Mouse (Mus musculus) neural tube, embryonic 12.5 days (tissue): ENCODE measurements at regions not wholly inside any gene's neighbourhood (a gene's known extent, or its start where the extent isn't known, plus 50 kb on each side); places are given as distances from the start of the nearest gene placed in this dataset.
A peak's percentile ranks its signal among the peaks of the same experiment; 100 is the strongest.

Experiments used
- ATAC-seq: fragments of 200-750 bp; cut with Nextera tagmentation; 2 replicates; pipeline ENCODE4 v1.8.0; 2017; ENCODE audit warnings: low read depth, mild to moderate bottlenecking, moderate TSS enrichment, moderate library complexity; ENCODE audit not compliant: low FRiP score
- H3K27ac ChIP-seq: fragments of 300-500 bp; sonication (generic); 2 replicates; pipeline ENCODE4 v1.5.1; 2016
- H3K27me3 ChIP-seq: fragments of 300-500 bp; sonication (generic); replicated peaks from 2 replicates; pipeline ENCODE4 v1.6.1; 2016; ENCODE audit warnings: mild to moderate bottlenecking
- H3K36me3 ChIP-seq: fragments of 300-500 bp; sonication (generic); 2 replicates; pipeline ENCODE4 v1.6.1; 2016; ENCODE audit warnings: mild to moderate bottlenecking
- H3K4me1 ChIP-seq: fragments of 300-500 bp; sonication (generic); 2 replicates; pipeline ENCODE4 v1.6.1; 2016
- H3K4me2 ChIP-seq: fragments of 300-500 bp; sonication (generic); replicated peaks from 2 replicates; pipeline ENCODE4 v1.6.1; 2016; ENCODE audit warnings: mild to moderate bottlenecking
- H3K4me3 ChIP-seq: fragments of 300-500 bp; sonication (generic); 2 replicates; pipeline ENCODE4 v1.5.1; 2016
- H3K9ac ChIP-seq: fragments of 300-500 bp; sonication (generic); 2 replicates; pipeline ENCODE4 v1.6.1; 2016; ENCODE audit warnings: mild to moderate bottlenecking
- H3K9me3 ChIP-seq: fragments of 300-500 bp; sonication (generic); 2 replicates; pipeline ENCODE4 v1.6.1; 2016; ENCODE audit warnings: mild to moderate bottlenecking
- WGBS: fragments of 180-500 bp; shearing (Covaris S2); methylation state at CpG from one replicate; pipeline ENCODE4 v1.1.7; 2016; 5-methylcytosine and 5-hydroxymethylcytosine counted together

DNA sequence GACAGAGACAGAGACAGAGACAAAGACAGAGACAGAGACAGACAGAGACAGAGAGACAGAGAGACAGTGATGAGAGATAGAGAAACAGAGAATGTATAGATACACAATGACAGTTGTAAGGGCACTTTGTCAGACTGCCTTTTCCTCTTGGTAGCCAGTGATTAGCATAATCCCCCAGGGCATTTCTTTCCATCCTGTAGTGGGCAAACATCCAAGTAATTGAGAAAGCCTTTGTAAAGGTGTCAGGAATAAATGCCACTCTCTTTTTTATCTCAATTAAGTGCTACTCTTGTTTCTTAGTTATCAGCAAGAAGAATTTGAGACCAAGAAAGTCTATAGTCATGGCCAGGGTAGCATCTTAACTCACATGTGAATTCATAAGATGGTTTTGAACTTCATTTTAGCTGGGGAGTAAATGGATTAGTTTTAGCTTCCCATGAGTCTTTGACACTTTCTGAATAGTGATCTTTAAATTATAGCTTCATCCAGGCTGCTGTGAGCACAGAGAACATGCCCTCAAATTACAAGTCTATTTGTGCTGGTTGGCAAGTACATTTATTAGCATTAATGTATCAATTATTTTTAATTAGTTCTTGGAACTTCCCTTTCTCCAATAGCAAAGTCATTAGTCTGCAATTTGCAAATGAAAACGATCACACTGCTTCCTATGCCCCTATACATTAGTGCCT, 1215.9 kb downstream of the Gm9008 start:
- no peak for ATAC-seq
- Histone ChIP-seq H3K9me3 (no peaks in the 10 kb centered on the region), H3K36me3 (no peaks in the 10 kb centered on the region), H3K27me3 (no peaks in the 10 kb centered on the region), H3K27ac (no peak overlapping the region), H3K9ac (no peak overlapping the region), H3K4me3 (no peak overlapping the region), H3K4me2 (no peak overlapping the region), H3K4me1 (no peaks in the 10 kb centered on the region)
- 71% methylated on average over 1 of the region's 1 CpGs for WGBS

DNA sequence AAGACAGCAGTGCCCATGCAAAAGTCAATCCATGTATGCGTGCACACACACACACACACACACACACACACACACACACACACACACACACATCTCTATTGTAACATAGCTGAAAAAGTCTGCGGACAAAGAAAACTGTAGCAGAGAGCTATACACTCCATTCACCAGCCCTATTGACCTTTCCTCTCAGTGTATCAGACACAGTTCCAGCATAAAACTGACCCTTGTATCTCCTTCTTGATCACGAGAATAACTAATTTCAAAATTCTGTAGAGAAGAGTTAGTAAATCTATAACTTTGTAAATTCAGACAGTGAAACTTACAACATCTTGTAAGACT, 1243.5 kb downstream of the Gm9008 start:
- H3K9me3 ChIP-seq = no peaks in the 10 kb centered on the region
- no peaks in the 10 kb centered on the region for H3K4me1 ChIP-seq
- no peak overlapping the region for H3K9ac ChIP-seq
- no peak overlapping the region for H3K27ac ChIP-seq
- no peak for ATAC-seq
- no peak overlapping the region for H3K4me3 ChIP-seq
- WGBS = 74% methylated on average over 3 of the region's 3 CpGs
- no peaks in the 10 kb centered on the region for H3K27me3 ChIP-seq
- H3K4me2 ChIP-seq = no peak overlapping the region
- H3K36me3 ChIP-seq = no peaks in the 10 kb centered on the region

DNA sequence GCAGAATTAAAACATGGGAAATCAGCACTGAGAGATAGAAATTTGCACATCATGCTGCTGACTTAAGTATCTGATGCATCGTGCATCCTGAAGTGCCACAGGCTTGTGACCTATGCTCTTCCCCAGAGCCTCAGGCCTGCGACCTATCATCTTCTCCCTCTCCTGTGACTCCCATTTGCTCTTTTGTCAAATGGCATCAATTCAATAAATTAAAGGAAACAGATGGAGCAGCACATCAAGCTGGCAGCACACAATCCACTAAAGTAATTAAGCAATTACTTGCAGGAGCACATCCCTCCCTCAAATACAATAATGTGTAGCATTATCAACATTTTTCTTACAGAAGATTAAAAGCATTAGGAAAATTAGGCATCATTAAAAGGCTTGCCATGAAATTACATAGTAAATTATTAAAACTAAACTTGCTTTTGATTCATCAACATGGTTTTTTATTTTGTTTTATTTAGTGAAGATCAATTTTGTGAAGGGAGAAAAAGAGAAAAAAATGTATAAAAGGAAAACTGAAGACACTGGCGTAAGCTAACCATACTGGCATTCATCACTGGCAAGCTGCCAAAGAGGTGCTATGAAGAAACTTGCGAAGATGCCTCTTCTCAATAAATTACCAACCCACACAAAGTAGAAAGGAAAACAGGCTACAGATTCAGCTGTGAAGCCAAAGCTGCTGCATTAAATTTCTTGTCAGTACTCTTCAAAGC, 1244.1 kb downstream of the Gm9008 start:
- no peak overlapping the region for H3K4me3 ChIP-seq
- H3K27ac ChIP-seq = no peak overlapping the region
- H3K4me1 ChIP-seq = no peaks in the 10 kb centered on the region
- H3K9me3 ChIP-seq = no peaks in the 10 kb centered on the region
- peak; percentile 56 for ATAC-seq
- WGBS = 55% methylated on average over 4 of the region's 4 CpGs
- H3K27me3 ChIP-seq = no peaks in the 10 kb centered on the region
- H3K9ac ChIP-seq = no peak overlapping the region
- no peaks in the 10 kb centered on the region for H3K36me3 ChIP-seq
- no peak overlapping the region for H3K4me2 ChIP-seq

DNA sequence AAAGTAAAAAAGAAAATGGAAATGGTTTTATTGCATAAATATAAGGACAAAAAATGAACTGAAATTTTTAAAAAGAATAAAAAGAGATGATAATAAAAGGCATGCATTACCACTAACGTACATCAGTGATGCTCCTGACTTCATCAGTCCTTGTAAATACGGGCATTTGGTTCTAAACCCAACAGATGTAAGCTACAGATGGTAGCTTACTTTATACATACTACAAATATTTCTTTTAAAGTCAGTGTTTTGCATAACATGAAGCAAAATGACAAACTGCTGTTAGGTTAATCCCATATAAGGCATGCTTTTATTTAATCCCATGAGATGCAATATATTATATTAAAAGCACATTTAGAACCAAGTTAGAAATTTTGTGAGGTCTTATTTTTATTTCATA, 1282.1 kb downstream of the Gm9008 start:
- ATAC-seq = no peak

DNA sequence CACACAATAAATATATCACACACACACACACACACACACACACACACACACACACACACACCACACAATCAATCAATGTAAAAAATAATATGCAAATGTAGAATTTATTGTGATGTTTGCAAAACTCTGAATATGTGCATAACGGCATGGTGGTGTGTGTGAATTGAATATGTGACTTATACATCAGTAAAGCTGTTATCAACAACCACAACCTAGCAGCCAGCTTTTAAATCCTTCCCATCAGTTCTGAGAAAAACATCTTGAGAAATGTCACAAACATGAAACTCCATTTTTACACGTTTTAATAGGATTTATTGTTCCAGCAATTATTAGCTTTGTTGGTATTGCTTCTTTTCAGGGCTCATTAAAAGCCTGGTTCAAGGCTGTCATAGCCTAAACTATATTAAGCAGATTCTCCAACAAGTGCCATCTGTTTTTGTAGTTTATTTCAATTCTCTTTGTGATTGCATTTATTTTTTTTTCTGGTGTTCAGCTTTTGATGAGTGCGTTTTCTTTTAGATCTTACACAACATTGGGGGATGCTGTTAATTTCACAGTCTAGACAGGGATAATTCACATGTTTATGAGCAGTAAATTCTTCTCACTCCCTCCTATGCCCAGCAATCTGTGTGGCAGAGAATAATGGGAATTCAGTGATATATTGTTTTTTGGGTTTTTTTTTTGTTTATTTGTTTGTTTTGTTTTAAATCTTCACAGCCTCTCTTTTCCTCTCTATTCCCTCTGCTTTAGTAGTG, 1284.7 kb downstream of the Gm9008 start:
- Histone ChIP-seq H3K27me3 (no peaks in the 10 kb centered on the region), H3K36me3 (no peaks in the 10 kb centered on the region), H3K9ac (no peak overlapping the region), H3K9me3 (no peaks in the 10 kb centered on the region), H3K4me3 (no peak overlapping the region), H3K4me2 (no peak overlapping the region), H3K27ac (no peak overlapping the region), H3K4me1 (no peaks in the 10 kb centered on the region)
- ATAC-seq = no peak
- 69% methylated on average over 3 of the region's 3 CpGs for WGBS

More for the DNA sequence above, 1282.1 kb downstream of the Gm9008 start:
- no peak overlapping the region for H3K27ac ChIP-seq
- no peaks in the 10 kb centered on the region for H3K36me3 ChIP-seq
- no peak overlapping the region for H3K4me3 ChIP-seq
- whole genome bisulfite sequencing = 84% methylated on average over 2 of the region's 2 CpGs
- H3K9ac ChIP-seq = no peak overlapping the region
- H3K27me3 ChIP-seq = no peaks in the 10 kb centered on the region
- no peaks in the 10 kb centered on the region for H3K9me3 ChIP-seq
- no peaks in the 10 kb centered on the region for H3K4me1 ChIP-seq
- no peak overlapping the region for H3K4me2 ChIP-seq
